Mouse (Mus musculus) ES-Bruce4 (cell line): ENCODE results near the gene Ak1.

Experiments
- CTCF ChIP-seq: IDR thresholded peaks from one replicate; pipeline ENCODE4 v1.8.1; 2011; ENCODE audit warnings: low read depth, low read length
- EP300 ChIP-seq: IDR thresholded peaks from 2 replicates; pipeline ENCODE4 v1.6.1; 2011; ENCODE audit warnings: low read depth, low read length; ENCODE audit not compliant: insufficient read depth
- POLR2A ChIP-seq: IDR thresholded peaks from one replicate; pipeline ENCODE4 v1.8.1; 2011; ENCODE audit warnings: low read length; ENCODE audit not compliant: insufficient read depth

DNA sequence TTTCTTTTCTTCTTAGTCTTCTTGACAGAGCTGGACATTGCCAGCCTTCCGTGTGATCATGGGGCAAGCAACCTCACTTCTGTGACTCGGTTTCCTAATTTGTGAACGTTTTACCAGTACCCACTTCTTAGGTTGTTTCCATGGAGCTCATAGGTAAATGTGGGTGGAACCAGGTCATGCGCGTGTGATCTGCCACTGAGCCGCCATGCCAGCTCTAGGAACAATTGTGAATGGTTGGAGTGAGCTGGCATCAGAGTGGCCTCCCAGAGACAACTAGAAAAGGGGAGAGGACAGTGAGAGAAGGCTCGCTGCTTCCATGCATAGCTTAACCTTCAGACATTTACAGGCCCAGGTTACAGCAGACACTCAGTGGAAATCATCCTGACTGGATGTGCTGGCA lies 46.6 kb downstream of the Ak1 start:
- TF ChIP-seq EP300, result no peak
- TF ChIP-seq POLR2A, result no peak
- TF ChIP-seq CTCF, result no peak
